Mouse (Mus musculus): ENCODE results near the gene Nol11. TPM values are rescaled to one million over a fixed set of nuclear protein-coding genes. Genes with fewer than 3 reads are reported as not detected.
A peak's percentile ranks its signal among the peaks of the same experiment; 100 is the strongest.

Gene Nol11
- total RNA-seq, 2 experiments from 2014 or later = 9.3 to 12.8 TPM

DNA sequence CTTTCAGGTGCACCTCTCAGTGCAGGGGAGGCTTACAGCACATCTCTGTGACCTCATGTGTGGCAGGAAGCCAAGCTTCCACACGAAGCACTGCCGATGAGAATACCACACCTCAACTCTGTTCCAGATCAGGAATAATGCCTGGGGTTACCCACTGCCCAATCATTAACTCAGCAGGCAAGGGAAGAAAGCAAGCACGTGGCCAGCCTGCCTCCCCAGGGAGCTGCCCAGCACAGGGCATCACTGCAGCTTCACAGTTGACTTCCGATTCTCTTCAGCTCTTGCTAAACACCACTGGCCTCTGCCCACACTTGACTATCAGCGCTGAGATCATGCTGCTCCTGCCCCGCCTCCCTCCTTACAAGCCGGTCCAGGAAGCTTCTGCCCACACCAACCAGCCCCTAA is 64.9 kb downstream of the Nol11 start:
- DNase-seq = peak; percentile 17 to 29
- intact Hi-C loops (cut with DNase I) = no loop called here

- intact Hi-C loops (cut with DNase I) = no loop called here
- DNase-seq = no peak
Observed at GRCm38 (mm10) chr11:107117789-107118188, 71.4 kb downstream of the Nol11 start.

Other genes starting within 250 kb of the Nol11 start
- 10 to 100 TPM; 14.4 to 16.7 TPM for gene Kpna2, start 189.8 kb downstream of the Nol11 start, total RNA-seq (2021)
- 1 to 10 TPM in 1 of 2 experiments, under 1 TPM in 1; 0.64 to 1.3 TPM for gene 1810010H24Rik, start 163.7 kb downstream of the Nol11 start, total RNA-seq (2021)
- gene Bptf, start 57.3 kb downstream of the Nol11 start, total RNA-seq (2021) = 10 to 100 TPM; 15.9 to 18.0 TPM